Mouse (Mus musculus) urinary bladder, postnatal 25 days (tissue): ENCODE data around the gene Dixdc1.

ENCODE experiments used
- DNase-seq: peaks from one replicate; pipeline ENCODE4 v3.0.0; 2022; ENCODE audit warnings: low spot score

Gene Dixdc1

GRCm38 (mm10) chr9:50738914-50739870 is at the start of gene Dixdc1:
Gene Dixdc1 (minus strand): TSS chr9:50739517.
- DNase-seq, result peak; percentile 91

- DNase-seq, result no peak
Measured at GRCm38 (mm10) chr9:50782155-50782554, 42.8 kb upstream of the Dixdc1 start.

GRCm38 (mm10) chr9:50776162-50776760 is 36.9 kb upstream of the Dixdc1 start:
- no peak for DNase-seq

GRCm38 (mm10) chr9:50775662-50776126 is 36.4 kb upstream of the Dixdc1 start:
- peak; percentile 13 for DNase-seq

GRCm38 (mm10) chr9:50774991-50775612 is 35.8 kb upstream of the Dixdc1 start, which contains the start of the genes Alg9 and 1110032A03Rik:
Gene Alg9 (plus strand): TSS chr9:50775019.
Gene 1110032A03Rik (minus strand): TSS chr9:50775520.
- peak; percentile 90 for DNase-seq

- DNase-seq, result no peak
Measured at GRCm38 (mm10) chr9:50774026-50774462, 34.7 kb upstream of the Dixdc1 start.

- DNase-seq, result no peak
Measured at GRCm38 (mm10) chr9:50770011-50770410, 30.7 kb upstream of the Dixdc1 start.

- peak; percentile 97 for DNase-seq
Measured at GRCm38 (mm10) chr9:50768107-50769002, 29.0 kb upstream of the Dixdc1 start, which contains the start of gene Fdxacb1. Gene Fdxacb1 (plus strand): TSS chr9:50768236.

- DNase-seq, result no peak
Measured at GRCm38 (mm10) chr9:50767531-50768106, 28.3 kb upstream of the Dixdc1 start.

- DNase-seq, result no peak
Measured at GRCm38 (mm10) chr9:50763331-50763730, 24.0 kb upstream of the Dixdc1 start.

- DNase-seq, result no peak
Measured at GRCm38 (mm10) chr9:50761520-50762243, 22.4 kb upstream of the Dixdc1 start.

GRCm38 (mm10) chr9:50756711-50757110 is 17.4 kb upstream of the Dixdc1 start:
- DNase-seq, result no peak

GRCm38 (mm10) chr9:50753947-50754346 is 14.6 kb upstream of the Dixdc1 start:
- DNase-seq, result no peak

- DNase-seq, result peak; percentile 62
Measured at GRCm38 (mm10) chr9:50752784-50753615, 13.7 kb upstream of the Dixdc1 start.

- no peak for DNase-seq
Measured at GRCm38 (mm10) chr9:50752054-50752602, 12.8 kb upstream of the Dixdc1 start, which contains the start of gene Hspb2. Gene Hspb2 (minus strand): TSS chr9:50752354.

GRCm38 (mm10) chr9:50751323-50751722 is 12.0 kb upstream of the Dixdc1 start, which contains the start of gene Cryab:
Gene Cryab (plus strand): TSS chr9:50751325.
- DNase-seq, result no peak

GRCm38 (mm10) chr9:50750706-50751105 is 11.4 kb upstream of the Dixdc1 start:
- DNase-seq, result no peak

- peak; percentile 16 for DNase-seq
Measured at GRCm38 (mm10) chr9:50746214-50746677, 6.9 kb upstream of the Dixdc1 start, which contains the start of gene 2310030G06Rik. Gene 2310030G06Rik (minus strand): TSS chr9:50746536.
